Mouse (Mus musculus) forebrain, embryonic 16.5 days (tissue): ENCODE measurements at regions not wholly inside any gene's neighbourhood (a gene's known extent, or its start where the extent isn't known, plus 50 kb on each side); places are given as distances from the start of the nearest gene placed in this dataset.

Experiments
- ATAC-seq: fragments of 200-750 bp; cut with Nextera tagmentation; 2 replicates; pipeline ENCODE4 v1.8.0; 2017; ENCODE audit warnings: mild to moderate bottlenecking, moderate library complexity
- H3K27ac ChIP-seq: fragments of 300-500 bp; sonication (generic); 2 replicates; pipeline ENCODE4 v1.5.1; 2014; ENCODE audit warnings: low read length, control low read depth
- H3K27me3 ChIP-seq: fragments of 300-500 bp; sonication (generic); replicated peaks from 2 replicates; pipeline ENCODE4 v1.6.1; 2014; ENCODE audit warnings: low read length; ENCODE audit not compliant: control insufficient read depth, insufficient read depth
- H3K36me3 ChIP-seq: fragments of 300-500 bp; sonication (generic); 2 replicates; pipeline ENCODE4 v1.6.1; 2014; ENCODE audit not compliant: control insufficient read depth, insufficient read depth
- H3K4me1 ChIP-seq: fragments of 300-500 bp; sonication (generic); replicated peaks from 2 replicates; pipeline ENCODE4 v1.6.1; 2014; ENCODE audit warnings: low read length; ENCODE audit not compliant: control insufficient read depth, insufficient read depth
- H3K4me2 ChIP-seq: fragments of 300-500 bp; sonication (generic); 2 replicates; pipeline ENCODE4 v1.6.1; 2014; ENCODE audit warnings: mild to moderate bottlenecking, low read length, control low read depth
- H3K4me3 ChIP-seq: fragments of 300-500 bp; sonication (generic); replicated peaks from 2 replicates; pipeline ENCODE4 v1.5.1; 2014; ENCODE audit warnings: mild to moderate bottlenecking, low read length, control low read depth
- H3K9ac ChIP-seq: fragments of 300-500 bp; sonication (generic); replicated peaks from 2 replicates; pipeline ENCODE4 v1.6.1; 2014; ENCODE audit warnings: low read depth, low read length, control low read depth
- H3K9me3 ChIP-seq: fragments of 300-500 bp; sonication (generic); 2 replicates; pipeline ENCODE4 v1.6.1; 2016; ENCODE audit warnings: low read length; ENCODE audit not compliant: control insufficient read depth
- WGBS: fragments of 180-500 bp; shearing (Covaris S2); extraction: QIAGEN DNeasy Blood & Tissue Kit; methylation state at CpG from one replicate; pipeline ENCODE4 v1.1.7; 2014; 5-methylcytosine and 5-hydroxymethylcytosine counted together

DNA sequence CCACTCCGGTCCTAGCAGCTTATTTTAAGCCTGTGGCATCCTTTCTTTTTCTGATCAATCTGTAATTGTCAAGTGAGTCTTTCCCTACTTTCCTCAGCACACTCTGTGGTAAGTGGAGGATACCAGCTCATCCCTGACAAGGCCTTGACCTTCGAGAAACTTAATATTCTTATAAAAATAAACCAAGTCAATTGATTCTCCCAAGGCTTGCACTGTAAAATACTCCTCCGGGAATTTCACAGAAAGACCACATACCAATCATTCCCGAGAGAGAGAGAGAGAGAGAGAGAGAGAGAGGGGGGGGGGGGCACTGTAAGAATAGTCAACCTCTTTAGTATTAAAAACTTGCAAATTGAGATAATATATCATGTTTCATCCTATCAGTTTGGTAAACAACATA is 173.1 kb upstream of the Tank start:
- H3K4me1 ChIP-seq: peaks cover 4% of the 10 kb centered on the region
- H3K4me2 ChIP-seq: no peak overlapping the region
- no peaks in the 10 kb centered on the region for H3K36me3 ChIP-seq
- H3K27me3 ChIP-seq: no peaks in the 10 kb centered on the region
- H3K4me3 ChIP-seq: no peak overlapping the region
- 76% methylated on average over 4 of the region's 4 CpGs for WGBS
- H3K9me3 ChIP-seq: no peaks in the 10 kb centered on the region
- H3K27ac ChIP-seq: no peak overlapping the region
- H3K9ac ChIP-seq: no peak overlapping the region
- ATAC-seq: no peak

DNA sequence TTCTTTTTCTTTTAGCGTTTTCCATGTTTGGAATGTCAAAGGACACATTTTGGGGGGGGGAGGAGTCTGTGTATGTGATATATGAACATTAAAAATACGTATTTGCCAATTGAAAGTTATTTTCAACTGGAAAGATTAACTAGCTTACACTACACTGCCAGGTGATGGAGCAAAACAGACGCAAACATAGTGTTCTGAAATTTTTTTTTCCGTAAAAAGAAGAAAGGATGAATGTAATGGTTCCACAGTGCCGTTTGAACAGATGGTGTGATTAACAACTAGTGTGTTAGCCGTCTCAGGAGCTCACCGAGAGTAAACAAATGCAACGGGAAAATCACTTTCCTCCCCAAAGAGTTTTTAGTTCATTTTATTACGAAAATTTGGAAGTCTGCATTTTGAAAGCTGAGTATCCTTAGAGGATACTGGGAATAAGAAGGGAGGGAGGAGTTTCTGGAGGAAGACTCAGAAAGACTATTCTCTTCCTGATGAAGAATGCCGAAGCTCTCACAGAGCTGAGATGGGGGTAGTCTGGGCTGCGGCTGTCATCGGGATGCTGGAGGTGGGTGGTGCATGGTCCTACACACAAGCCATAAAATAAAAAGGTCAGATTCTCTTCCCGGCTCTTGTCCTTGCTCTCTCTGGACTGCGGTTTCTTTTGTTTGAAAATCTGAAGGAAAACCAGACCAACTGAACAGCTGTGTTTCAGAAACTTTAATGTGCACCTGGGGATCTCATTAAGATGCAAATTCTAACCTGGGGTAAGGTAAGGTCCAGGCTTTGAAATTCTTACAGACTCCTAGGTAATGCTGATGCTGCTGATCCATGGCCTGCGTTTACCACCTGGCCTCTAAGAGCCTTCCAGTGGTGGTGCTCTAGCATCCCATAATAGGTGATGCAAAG is 175.5 kb upstream of the Tank start:
- Histone ChIP-seq H3K36me3 (no peaks in the 10 kb centered on the region), H3K27me3 (no peaks in the 10 kb centered on the region), H3K4me3 (peak overlapping the region; percentile 34), H3K9me3 (no peaks in the 10 kb centered on the region), H3K4me2 (peak overlapping the region; percentile 56), H3K27ac (no peak overlapping the region), H3K9ac (0 out of 2 replicates have a peak overlapping the region, but pooled peaks have one; percentile 7), H3K4me1 (peaks cover 4% of the 10 kb centered on the region)
- WGBS: 6% methylated on average over 15 of the region's 15 CpGs
- peak; percentile 64 for ATAC-seq

DNA sequence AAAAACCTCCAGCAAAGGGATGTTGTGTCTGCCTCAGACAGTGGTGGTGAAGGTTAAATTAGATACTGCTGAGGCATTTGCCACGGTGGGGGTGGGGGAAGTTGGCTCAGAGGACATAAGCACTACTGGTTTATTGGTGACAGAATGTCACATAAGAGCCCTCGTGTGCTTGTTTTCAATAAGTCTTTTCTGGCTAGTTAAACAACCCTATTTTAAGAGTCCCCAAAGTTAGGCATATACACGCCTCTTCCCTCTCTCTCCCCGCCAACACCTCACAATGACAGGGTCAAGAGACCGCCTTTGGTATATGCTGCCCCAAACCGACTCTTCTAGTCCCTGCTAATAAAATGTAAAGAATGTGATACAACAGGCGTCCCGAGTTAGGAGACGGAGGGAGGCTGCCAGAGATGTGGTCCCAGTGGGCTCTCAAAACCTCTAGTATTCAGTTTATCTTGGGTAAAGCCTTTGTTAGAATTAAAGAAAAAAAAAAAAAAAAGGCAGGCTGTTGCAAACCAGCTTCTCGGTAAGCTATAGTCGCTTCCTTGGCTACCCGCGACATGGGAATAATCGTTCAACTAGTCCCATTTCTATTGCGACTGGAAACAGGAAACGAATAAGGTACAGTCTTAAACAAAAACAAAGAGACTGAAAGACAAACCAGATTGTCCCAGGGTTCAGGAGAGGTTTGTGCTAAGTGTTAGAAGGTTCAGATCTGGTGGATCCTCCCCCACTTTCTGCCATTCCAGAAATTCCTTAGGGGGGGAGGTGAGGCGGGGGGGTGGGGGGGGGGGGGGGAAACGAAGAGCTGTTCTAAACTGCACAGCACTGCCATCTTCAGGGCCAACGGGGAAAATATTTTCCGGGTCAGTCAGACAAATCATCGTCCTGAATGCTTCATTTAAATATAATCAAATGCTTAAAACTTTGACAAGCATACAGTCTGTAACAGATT is 176.5 kb upstream of the Tank start:
- Histone ChIP-seq H3K27ac (0 out of 2 replicates have a peak overlapping the region, but pooled peaks have one; percentile 6), H3K9ac (peak overlapping the region; percentile 43; the same call in 1 of the 2 replicates), H3K9me3 (no peaks in the 10 kb centered on the region), H3K4me2 (peak overlapping the region; percentile 56), H3K27me3 (no peaks in the 10 kb centered on the region), H3K4me3 (peak overlapping the region; percentile 34), H3K4me1 (peaks cover 4% of the 10 kb centered on the region), H3K36me3 (no peaks in the 10 kb centered on the region)
- ATAC-seq: peak; percentile 66
- 1% methylated on average over 20 of the region's 21 CpGs for WGBS

DNA sequence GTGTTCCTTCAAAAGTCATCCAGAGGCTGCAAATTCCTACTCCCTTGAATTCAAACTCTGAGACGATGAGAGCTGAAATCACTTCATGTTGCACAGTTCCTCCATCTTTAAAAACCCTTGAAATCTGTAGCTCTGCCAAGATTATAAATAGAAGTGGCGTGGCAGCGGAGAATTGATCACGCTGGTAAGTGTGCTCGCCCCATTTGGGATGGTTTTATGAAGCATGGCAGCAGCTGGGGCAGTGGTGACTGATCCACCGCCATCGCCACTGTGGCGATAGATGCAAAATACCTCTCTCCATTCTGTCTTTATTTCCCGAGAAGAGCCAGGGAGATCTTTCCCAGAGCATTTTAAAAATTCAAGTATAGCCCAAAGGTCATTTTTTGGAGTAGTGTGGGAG is 179.8 kb upstream of the Tank start:
- Histone ChIP-seq H3K4me1 (peaks cover 4% of the 10 kb centered on the region), H3K9me3 (no peaks in the 10 kb centered on the region), H3K27ac (no peak overlapping the region), H3K4me2 (no peak overlapping the region), H3K36me3 (no peaks in the 10 kb centered on the region), H3K9ac (no peak overlapping the region), H3K4me3 (no peak overlapping the region), H3K27me3 (no peaks in the 10 kb centered on the region)
- 65% methylated on average over 9 of the region's 9 CpGs for WGBS
- ATAC-seq: no peak

DNA sequence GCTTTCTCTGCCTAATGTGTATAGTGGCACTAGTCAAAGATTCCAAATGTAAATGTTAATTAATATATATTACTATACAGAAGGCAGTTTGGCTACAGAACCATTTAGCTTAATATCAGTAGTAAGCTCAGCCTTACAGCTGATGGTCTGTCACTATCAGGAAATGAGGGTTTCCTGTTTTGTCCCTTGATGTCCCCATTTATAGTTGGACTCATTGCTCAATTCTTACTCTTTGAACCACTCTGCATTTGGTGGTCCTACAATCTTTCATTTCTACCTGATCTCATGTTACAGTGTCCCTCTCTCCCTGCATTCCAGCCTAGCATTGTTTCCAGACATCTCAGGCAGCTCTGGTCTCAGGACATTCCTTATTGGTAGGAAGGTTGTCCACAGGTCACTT is 188.8 kb upstream of the Tank start:
- H3K36me3 ChIP-seq: no peaks in the 10 kb centered on the region
- H3K4me3 ChIP-seq: no peak overlapping the region
- H3K4me2 ChIP-seq: no peak overlapping the region
- 0 out of 2 replicates have a peak, but pooled peaks cover 2% of the 10 kb centered on the region for H3K4me1 ChIP-seq
- H3K9ac ChIP-seq: no peak overlapping the region
- H3K27ac ChIP-seq: no peak overlapping the region
- ATAC-seq: no peak
- no peaks in the 10 kb centered on the region for H3K27me3 ChIP-seq
- no peaks in the 10 kb centered on the region for H3K9me3 ChIP-seq

DNA sequence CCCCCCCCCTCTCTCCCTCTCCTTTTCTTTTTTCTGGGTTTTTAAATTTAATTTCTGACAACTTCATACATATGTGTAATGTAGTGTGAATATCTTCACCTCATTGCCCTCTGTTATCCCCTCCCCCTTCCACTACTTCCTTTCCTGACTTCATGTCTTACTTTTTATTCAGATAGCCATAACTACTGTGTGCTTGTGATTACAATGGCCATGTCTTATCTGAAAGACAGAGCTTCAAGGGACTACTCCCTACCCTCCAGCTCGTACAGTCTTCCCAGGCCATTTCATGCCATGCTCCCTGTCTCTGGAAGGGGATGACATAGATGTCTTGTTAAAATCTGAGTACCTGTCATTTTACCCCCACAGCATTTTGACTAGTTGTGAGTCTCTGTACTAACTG is 189.2 kb upstream of the Tank start:
- ATAC-seq: no peak
- 71% methylated on average over 1 of the region's 1 CpGs for WGBS

DNA sequence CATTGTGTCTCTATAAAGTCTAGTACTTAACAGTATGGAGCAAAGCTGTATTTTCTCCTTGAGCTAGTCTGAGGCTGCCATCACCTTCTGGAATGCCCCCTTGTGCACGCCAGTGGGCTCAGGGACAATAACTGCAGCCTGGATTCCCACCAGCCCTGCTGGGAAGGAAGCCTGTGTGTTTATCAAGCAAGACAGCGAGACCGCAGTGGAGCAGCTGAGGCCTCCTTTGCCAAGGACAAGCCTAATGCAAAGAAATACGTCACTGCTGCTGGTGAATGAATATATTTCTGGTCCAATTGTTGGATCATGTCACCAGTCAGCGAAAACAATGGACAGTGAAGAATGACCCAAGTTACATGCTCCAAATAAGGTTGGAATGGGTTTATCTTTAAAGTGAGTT is 190.8 kb upstream of the Tank start:
- no peaks in the 10 kb centered on the region for H3K27me3 ChIP-seq
- H3K9me3 ChIP-seq: no peaks in the 10 kb centered on the region
- H3K27ac ChIP-seq: no peak overlapping the region
- H3K4me1 ChIP-seq: 0 out of 2 replicates have a peak, but pooled peaks cover 2% of the 10 kb centered on the region
- H3K9ac ChIP-seq: no peak overlapping the region
- H3K36me3 ChIP-seq: no peaks in the 10 kb centered on the region
- H3K4me2 ChIP-seq: no peak overlapping the region
- no peak overlapping the region for H3K4me3 ChIP-seq
- WGBS: 43% methylated on average over 5 of the region's 5 CpGs
- no peak for ATAC-seq

More for the DNA sequence above, 189.2 kb upstream of the Tank start:
- Histone ChIP-seq H3K27me3 (no peaks in the 10 kb centered on the region), H3K36me3 (no peaks in the 10 kb centered on the region), H3K4me2 (no peak overlapping the region), H3K4me3 (no peak overlapping the region), H3K9me3 (no peaks in the 10 kb centered on the region), H3K9ac (no peak overlapping the region), H3K4me1 (0 out of 2 replicates have a peak, but pooled peaks cover 2% of the 10 kb centered on the region), H3K27ac (no peak overlapping the region)

DNA sequence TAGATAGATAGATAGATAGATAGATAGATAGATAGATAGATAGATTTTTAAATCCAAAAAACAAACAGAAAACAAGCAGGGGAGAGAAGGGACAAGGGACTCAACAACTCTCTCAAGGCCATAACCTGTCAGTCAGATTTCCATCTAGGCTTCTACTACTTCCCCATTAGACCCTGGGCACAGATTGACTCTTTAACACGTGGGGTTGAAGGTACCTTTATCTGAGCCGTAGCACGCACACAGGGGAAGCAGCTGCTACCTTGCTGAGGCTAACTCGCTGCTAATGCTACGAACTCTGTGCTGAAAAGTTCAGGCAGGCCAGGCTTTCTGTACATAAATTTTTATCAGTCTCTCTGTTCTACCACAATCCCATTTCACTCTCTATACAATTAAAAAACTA is 191.4 kb upstream of the Tank start:
- ATAC-seq: no peak
- H3K9me3 ChIP-seq: no peaks in the 10 kb centered on the region
- 87% methylated on average over 5 of the region's 5 CpGs for WGBS
- 0 out of 2 replicates have a peak, but pooled peaks cover 2% of the 10 kb centered on the region for H3K4me1 ChIP-seq
- H3K27ac ChIP-seq: no peak overlapping the region
- no peak overlapping the region for H3K9ac ChIP-seq
- no peaks in the 10 kb centered on the region for H3K27me3 ChIP-seq
- no peaks in the 10 kb centered on the region for H3K36me3 ChIP-seq
- H3K4me2 ChIP-seq: no peak overlapping the region
- H3K4me3 ChIP-seq: no peak overlapping the region

DNA sequence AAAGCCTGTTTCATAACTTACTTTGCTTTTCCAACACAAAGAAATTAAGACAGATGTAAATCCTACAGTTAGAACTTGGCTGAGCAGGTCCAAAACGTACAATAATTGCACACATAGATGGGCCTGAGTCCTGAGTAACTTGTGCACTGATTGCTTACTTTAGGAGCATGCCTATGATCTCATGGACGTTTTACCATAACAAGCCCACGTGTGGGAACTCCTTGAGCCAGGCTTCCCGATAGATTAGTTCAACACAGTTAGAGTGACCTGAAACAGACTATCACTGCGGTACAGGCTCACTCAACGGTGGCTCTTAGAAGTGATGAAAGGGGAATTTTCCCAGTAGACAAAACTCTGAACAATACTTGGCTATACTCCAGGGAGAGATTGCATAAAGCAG is 193.9 kb upstream of the Tank start:
- Histone ChIP-seq H3K9me3 (no peaks in the 10 kb centered on the region), H3K27me3 (no peaks in the 10 kb centered on the region), H3K9ac (no peak overlapping the region), H3K27ac (no peak overlapping the region), H3K36me3 (no peaks in the 10 kb centered on the region), H3K4me3 (no peak overlapping the region), H3K4me1 (0 out of 2 replicates have a peak, but pooled peaks cover 2% of the 10 kb centered on the region), H3K4me2 (no peak overlapping the region)
- WGBS: 75% methylated on average over 6 of the region's 6 CpGs
- ATAC-seq: no peak
